Mouse (Mus musculus) ES-Bruce4 (cell line): ENCODE data around the gene Ttc30b.

Experiments used
- CTCF ChIP-seq: IDR thresholded peaks from one replicate; pipeline ENCODE4 v1.8.1; 2011; ENCODE audit warnings: low read depth, low read length
- EP300 ChIP-seq: IDR thresholded peaks from 2 replicates; pipeline ENCODE4 v1.6.1; 2011; ENCODE audit warnings: low read depth, low read length; ENCODE audit not compliant: insufficient read depth
- POLR2A ChIP-seq: IDR thresholded peaks from one replicate; pipeline ENCODE4 v1.8.1; 2011; ENCODE audit warnings: low read length; ENCODE audit not compliant: insufficient read depth

- TF ChIP-seq CTCF = no peak
- TF ChIP-seq EP300 = no peak
- TF ChIP-seq POLR2A = no peak
These were observed 38.1 kb downstream of the Ttc30b start for GRCm38 (mm10) chr2:75900281-75900680.
